Mouse (Mus musculus) neural tube, embryonic 12.5 days (tissue): ENCODE data around the gene Cdc14a. TPM values are rescaled to one million over a fixed set of nuclear protein-coding genes. Genes with fewer than 3 reads are reported as not detected.

Source experiments
- ATAC-seq: fragments of 200-750 bp; cut with Nextera tagmentation; 2 replicates; pipeline ENCODE4 v1.8.0; 2017; ENCODE audit warnings: low read depth, mild to moderate bottlenecking, moderate TSS enrichment, moderate library complexity; ENCODE audit not compliant: low FRiP score
- H3K27ac ChIP-seq: fragments of 300-500 bp; sonication (generic); 2 replicates; pipeline ENCODE4 v1.5.1; 2016
- H3K27me3 ChIP-seq: fragments of 300-500 bp; sonication (generic); replicated peaks from 2 replicates; pipeline ENCODE4 v1.6.1; 2016; ENCODE audit warnings: mild to moderate bottlenecking
- H3K36me3 ChIP-seq: fragments of 300-500 bp; sonication (generic); 2 replicates; pipeline ENCODE4 v1.6.1; 2016; ENCODE audit warnings: mild to moderate bottlenecking
- H3K4me1 ChIP-seq: fragments of 300-500 bp; sonication (generic); 2 replicates; pipeline ENCODE4 v1.6.1; 2016
- H3K4me2 ChIP-seq: fragments of 300-500 bp; sonication (generic); replicated peaks from 2 replicates; pipeline ENCODE4 v1.6.1; 2016; ENCODE audit warnings: mild to moderate bottlenecking
- H3K4me3 ChIP-seq: fragments of 300-500 bp; sonication (generic); 2 replicates; pipeline ENCODE4 v1.5.1; 2016
- H3K9ac ChIP-seq: fragments of 300-500 bp; sonication (generic); 2 replicates; pipeline ENCODE4 v1.6.1; 2016; ENCODE audit warnings: mild to moderate bottlenecking
- H3K9me3 ChIP-seq: fragments of 300-500 bp; sonication (generic); 2 replicates; pipeline ENCODE4 v1.6.1; 2016; ENCODE audit warnings: mild to moderate bottlenecking
- WGBS: fragments of 180-500 bp; shearing (Covaris S2); methylation state at CpG from one replicate; pipeline ENCODE4 v1.1.7; 2016; 5-methylcytosine and 5-hydroxymethylcytosine counted together
- polyA plus RNA-seq: library from polyadenylated mRNA; unstranded; fragments of >200 nt; fragmentation: Nextera tagmentation; extraction: Ambion mirVana; gene quantifications from 2 replicates; pipeline ENCODE4 v1.2.1, GENCODE M21; 2016

The Cdc14a gene
- polyA plus RNA-seq, 1 experiment from 2014 or later, result 17.1 TPM

GRCm38 (mm10) chr3:116409486-116409885, 14.3 kb downstream of the Cdc14a start:
- Histone ChIP-seq H3K4me3 (no peak overlapping the region), H3K9me3 (no peaks in the 10 kb centered on the region), H3K4me1 (peaks cover 24% of the 10 kb centered on the region), H3K4me2 (no peak overlapping the region), H3K36me3 (peaks cover 18% of the 10 kb centered on the region; the same call in 1 of the 2 replicates), H3K9ac (no peak overlapping the region), H3K27ac (no peak overlapping the region), H3K27me3 (no peaks in the 10 kb centered on the region)
- WGBS, result 70% methylated on average over 8 of the region's 8 CpGs
- ATAC-seq, result 0 out of 2 replicates have a peak, but pooled peaks have one; percentile 28

- no peak overlapping the region for H3K27ac ChIP-seq
- no peaks in the 10 kb centered on the region for H3K9me3 ChIP-seq
- no peak overlapping the region for H3K4me3 ChIP-seq
- H3K27me3 ChIP-seq, result no peaks in the 10 kb centered on the region
- H3K4me2 ChIP-seq, result no peak overlapping the region
- no peak for ATAC-seq
- 0 out of 2 replicates have a peak, but pooled peaks cover 13% of the 10 kb centered on the region for H3K36me3 ChIP-seq
- WGBS, result 90% methylated on average over 10 of the region's 10 CpGs
- no peak overlapping the region for H3K9ac ChIP-seq
- peaks cover 24% of the 10 kb centered on the region for H3K4me1 ChIP-seq
Observed at GRCm38 (mm10) chr3:116408856-116409255, 15.0 kb downstream of the Cdc14a start.

DNA sequence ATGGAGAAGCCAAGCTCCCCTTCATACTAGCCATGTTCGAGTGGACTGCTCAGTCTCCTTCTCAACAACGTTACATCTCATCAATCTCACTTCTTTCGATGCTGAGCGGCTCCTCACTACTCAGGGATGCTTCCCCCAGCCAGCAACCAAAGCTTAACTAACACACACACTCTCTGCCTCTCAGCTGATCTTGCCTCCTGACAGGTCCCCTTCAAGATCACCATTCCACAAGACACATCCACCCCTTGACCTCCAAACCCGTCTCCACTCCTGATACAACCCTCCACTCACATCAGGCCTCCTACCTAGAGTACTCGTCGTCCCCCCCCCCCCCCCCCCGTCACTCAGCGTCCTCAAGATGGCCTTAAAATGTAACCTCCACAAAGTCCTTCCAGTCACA, 18.3 kb downstream of the Cdc14a start:
- peaks cover 23% of the 10 kb centered on the region for H3K4me1 ChIP-seq
- WGBS, result 83% methylated on average over 9 of the region's 9 CpGs
- ATAC-seq, result no peak
- H3K9me3 ChIP-seq, result no peaks in the 10 kb centered on the region
- H3K9ac ChIP-seq, result no peak overlapping the region
- H3K4me2 ChIP-seq, result no peak overlapping the region
- H3K36me3 ChIP-seq, result 0 out of 2 replicates have a peak, but pooled peaks cover 7% of the 10 kb centered on the region
- H3K27ac ChIP-seq, result no peak overlapping the region
- no peak overlapping the region for H3K4me3 ChIP-seq
- H3K27me3 ChIP-seq, result no peaks in the 10 kb centered on the region

- H3K27ac ChIP-seq, result no peak overlapping the region
- 0 out of 2 replicates have a peak overlapping the region, but pooled peaks have one; percentile 2 for H3K4me2 ChIP-seq
- no peaks in the 10 kb centered on the region for H3K36me3 ChIP-seq
- no peaks in the 10 kb centered on the region for H3K27me3 ChIP-seq
- WGBS, result 75% methylated on average over 11 of the region's 11 CpGs
- no peaks in the 10 kb centered on the region for H3K9me3 ChIP-seq
- peaks cover 45% of the 10 kb centered on the region for H3K4me1 ChIP-seq
- H3K4me3 ChIP-seq, result no peak overlapping the region
- no peak for ATAC-seq
- H3K9ac ChIP-seq, result no peak overlapping the region
Observed at GRCm38 (mm10) chr3:116401436-116401835, 22.4 kb downstream of the Cdc14a start.

DNA sequence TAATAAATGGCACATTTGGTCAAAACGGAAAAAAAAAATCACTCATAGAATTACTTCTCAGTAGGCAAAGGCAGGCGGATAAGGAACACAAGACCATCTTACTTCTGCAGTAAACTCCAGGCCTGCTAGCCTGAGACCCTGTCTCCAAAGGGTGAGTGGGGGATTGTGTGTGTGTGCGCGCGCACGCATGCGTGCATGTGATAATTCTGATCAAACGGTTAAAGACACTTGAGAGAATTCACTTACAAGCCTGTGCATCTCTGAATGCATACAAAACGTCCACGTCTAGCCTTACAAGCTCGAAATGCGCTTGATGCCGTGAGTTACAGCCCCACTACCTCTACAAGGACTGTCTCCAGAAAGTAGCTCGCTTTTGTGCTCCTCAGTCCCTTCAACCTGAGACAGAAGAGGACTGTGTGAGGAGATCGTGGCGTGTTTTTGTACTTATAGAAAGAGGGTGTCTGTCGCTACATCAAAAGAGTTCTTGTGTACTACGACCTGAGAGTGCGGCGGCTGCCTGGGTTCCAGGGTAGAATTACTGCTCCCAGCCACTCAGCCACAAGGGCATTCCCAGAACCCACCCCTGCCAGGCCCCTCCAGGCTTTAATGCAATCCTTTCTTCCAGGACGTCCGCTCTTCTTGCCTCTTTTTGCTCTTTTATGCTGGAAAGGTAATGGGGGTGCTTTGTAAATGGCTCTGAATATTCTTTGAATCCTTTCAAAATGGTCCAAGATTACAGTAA, 24.3 kb downstream of the Cdc14a start:
- Histone ChIP-seq H3K4me2 (peak overlapping the region; percentile 39), H3K4me3 (no peak overlapping the region), H3K27me3 (no peaks in the 10 kb centered on the region), H3K9ac (no peak overlapping the region), H3K36me3 (no peaks in the 10 kb centered on the region), H3K4me1 (peaks cover 46% of the 10 kb centered on the region), H3K27ac (peak overlapping the region; percentile 27; the same call in 1 of the 2 replicates), H3K9me3 (no peaks in the 10 kb centered on the region)
- WGBS, result 38% methylated on average over 22 of the region's 22 CpGs
- peak; percentile 72 for ATAC-seq

DNA sequence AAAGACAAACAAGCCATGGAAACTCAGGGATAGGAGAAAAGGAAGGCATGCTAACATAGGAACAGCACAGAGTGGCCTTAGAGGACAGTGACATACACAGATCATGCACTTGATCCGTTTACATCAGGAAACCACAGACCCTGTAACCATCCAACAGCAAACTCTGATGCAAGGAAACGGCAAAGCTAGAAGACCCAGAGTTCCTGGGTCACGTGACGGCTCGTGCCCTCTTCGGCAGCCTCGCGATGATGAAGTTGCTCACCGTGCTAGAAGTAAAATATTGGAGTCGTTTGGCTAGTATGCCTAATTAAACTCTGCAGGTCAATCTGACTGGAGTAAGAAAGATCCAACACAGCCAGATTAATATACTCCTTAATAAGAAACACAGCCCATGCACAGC, 25.3 kb downstream of the Cdc14a start:
- no peaks in the 10 kb centered on the region for H3K36me3 ChIP-seq
- no peak overlapping the region for H3K4me3 ChIP-seq
- H3K9ac ChIP-seq, result no peak overlapping the region
- peak; percentile 51 for ATAC-seq
- no peaks in the 10 kb centered on the region for H3K27me3 ChIP-seq
- peak overlapping the region; percentile 22; the same call in 1 of the 2 replicates for H3K4me2 ChIP-seq
- peak overlapping the region; percentile 43; the same call in 1 of the 2 replicates for H3K27ac ChIP-seq
- peaks cover 46% of the 10 kb centered on the region for H3K4me1 ChIP-seq
- no peaks in the 10 kb centered on the region for H3K9me3 ChIP-seq
- 59% methylated on average over 10 of the region's 10 CpGs for WGBS

DNA sequence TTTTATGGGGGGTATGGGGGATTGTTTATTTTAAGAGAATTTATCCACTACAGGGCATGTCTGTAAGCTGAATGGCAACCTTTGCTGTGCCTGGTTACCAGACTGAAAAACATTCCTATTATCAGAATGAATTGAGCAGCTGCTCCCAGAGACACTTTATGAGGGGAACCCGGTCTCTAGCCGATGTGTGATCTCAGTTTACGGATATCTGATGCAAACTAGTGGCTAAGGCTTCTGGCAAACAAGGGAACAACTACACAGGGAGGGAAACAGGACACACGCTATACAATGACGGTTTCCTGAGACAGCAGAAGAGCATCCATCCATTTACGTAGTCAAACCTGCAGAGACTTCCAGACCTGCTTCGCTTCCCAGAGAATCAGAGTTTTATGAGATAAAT, 25.9 kb downstream of the Cdc14a start:
- no peaks in the 10 kb centered on the region for H3K9me3 ChIP-seq
- WGBS, result 25% methylated on average over 7 of the region's 7 CpGs
- H3K9ac ChIP-seq, result no peak overlapping the region
- peak overlapping the region; percentile 43; the same call in 1 of the 2 replicates for H3K27ac ChIP-seq
- peaks cover 46% of the 10 kb centered on the region for H3K4me1 ChIP-seq
- no peaks in the 10 kb centered on the region for H3K27me3 ChIP-seq
- no peaks in the 10 kb centered on the region; the same call in 1 of the 2 replicates for H3K36me3 ChIP-seq
- ATAC-seq, result peak; percentile 73
- H3K4me3 ChIP-seq, result no peak overlapping the region
- H3K4me2 ChIP-seq, result 0 out of 2 replicates have a peak overlapping the region, but pooled peaks have one; percentile 22

DNA sequence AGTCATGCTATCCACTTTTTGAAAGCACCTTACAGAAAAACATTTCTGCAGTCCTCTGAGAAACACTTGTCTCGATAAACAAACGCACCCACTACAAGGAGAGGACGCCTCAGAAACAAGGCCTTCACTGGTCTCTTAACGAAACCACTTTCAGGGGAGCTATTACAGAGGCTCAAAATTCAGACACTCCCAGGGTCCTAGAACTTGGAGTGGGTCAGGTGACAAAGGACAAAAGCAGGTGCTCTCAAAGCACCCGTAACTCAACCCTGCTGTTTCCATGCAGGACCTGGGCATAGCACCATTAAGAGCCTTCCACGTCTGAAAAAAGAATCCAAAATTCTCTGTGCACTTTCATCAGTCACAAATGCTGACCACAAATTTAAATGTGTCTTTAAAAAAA, 26.5 kb downstream of the Cdc14a start:
- no peaks in the 10 kb centered on the region for H3K9me3 ChIP-seq
- no peaks in the 10 kb centered on the region for H3K27me3 ChIP-seq
- ATAC-seq, result no peak
- peaks cover 46% of the 10 kb centered on the region for H3K4me1 ChIP-seq
- H3K36me3 ChIP-seq, result peaks cover 6% of the 10 kb centered on the region; the same call in 1 of the 2 replicates
- H3K9ac ChIP-seq, result no peak overlapping the region
- no peak overlapping the region for H3K4me2 ChIP-seq
- no peak overlapping the region for H3K4me3 ChIP-seq
- no peak overlapping the region for H3K27ac ChIP-seq
- WGBS, result 89% methylated on average over 6 of the region's 6 CpGs

DNA sequence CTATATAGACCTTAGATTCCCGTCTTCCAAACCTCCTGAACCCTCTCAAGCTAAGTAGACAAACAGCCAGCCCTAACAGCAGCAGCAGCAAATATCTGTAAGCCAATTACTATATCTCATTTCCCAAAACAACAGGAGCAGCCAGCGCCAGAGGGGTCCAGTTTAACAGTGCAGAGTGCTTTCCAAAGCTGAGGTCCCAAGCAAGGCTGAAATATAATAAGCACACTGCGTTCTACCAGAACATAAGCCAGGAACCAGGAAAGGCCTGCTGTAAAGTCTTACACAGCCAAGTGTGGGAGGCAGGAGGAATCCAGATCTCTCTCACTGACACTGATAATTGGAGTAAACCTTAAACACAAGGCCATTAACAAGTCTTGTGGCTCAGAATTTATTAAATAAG, 27.3 kb downstream of the Cdc14a start:
- no peak overlapping the region for H3K27ac ChIP-seq
- 84% methylated on average over 3 of the region's 3 CpGs for WGBS

GRCm38 (mm10) chr3:116394885-116395390, 28.9 kb downstream of the Cdc14a start:
- WGBS, result 76% methylated on average over 5 of the region's 5 CpGs
- no peak for ATAC-seq
- Histone ChIP-seq H3K36me3 (peaks cover 6% of the 10 kb centered on the region; the same call in 1 of the 2 replicates), H3K4me1 (peaks cover 47% of the 10 kb centered on the region), H3K4me2 (no peak overlapping the region), H3K27me3 (no peaks in the 10 kb centered on the region), H3K27ac (no peak overlapping the region), H3K4me3 (no peak overlapping the region), H3K9me3 (no peaks in the 10 kb centered on the region), H3K9ac (no peak overlapping the region)

More for the DNA sequence above, 27.3 kb downstream of the Cdc14a start:
- no peaks in the 10 kb centered on the region for H3K9me3 ChIP-seq
- no peak overlapping the region for H3K9ac ChIP-seq
- no peaks in the 10 kb centered on the region for H3K27me3 ChIP-seq
- H3K4me1 ChIP-seq, result peaks cover 45% of the 10 kb centered on the region
- H3K4me3 ChIP-seq, result no peak overlapping the region
- ATAC-seq, result no peak
- H3K36me3 ChIP-seq, result peaks cover 6% of the 10 kb centered on the region; the same call in 1 of the 2 replicates
- H3K4me2 ChIP-seq, result no peak overlapping the region

GRCm38 (mm10) chr3:116391399-116391798, 32.4 kb downstream of the Cdc14a start:
- Histone ChIP-seq H3K9me3 (no peaks in the 10 kb centered on the region), H3K4me3 (no peak overlapping the region), H3K27ac (no peak overlapping the region), H3K4me2 (no peak overlapping the region), H3K27me3 (no peaks in the 10 kb centered on the region), H3K36me3 (peaks cover 11% of the 10 kb centered on the region), H3K4me1 (peaks cover 15% of the 10 kb centered on the region), H3K9ac (no peak overlapping the region)
- peak; percentile 58 for ATAC-seq
- WGBS, result 18% methylated on average over 10 of the region's 10 CpGs

DNA sequence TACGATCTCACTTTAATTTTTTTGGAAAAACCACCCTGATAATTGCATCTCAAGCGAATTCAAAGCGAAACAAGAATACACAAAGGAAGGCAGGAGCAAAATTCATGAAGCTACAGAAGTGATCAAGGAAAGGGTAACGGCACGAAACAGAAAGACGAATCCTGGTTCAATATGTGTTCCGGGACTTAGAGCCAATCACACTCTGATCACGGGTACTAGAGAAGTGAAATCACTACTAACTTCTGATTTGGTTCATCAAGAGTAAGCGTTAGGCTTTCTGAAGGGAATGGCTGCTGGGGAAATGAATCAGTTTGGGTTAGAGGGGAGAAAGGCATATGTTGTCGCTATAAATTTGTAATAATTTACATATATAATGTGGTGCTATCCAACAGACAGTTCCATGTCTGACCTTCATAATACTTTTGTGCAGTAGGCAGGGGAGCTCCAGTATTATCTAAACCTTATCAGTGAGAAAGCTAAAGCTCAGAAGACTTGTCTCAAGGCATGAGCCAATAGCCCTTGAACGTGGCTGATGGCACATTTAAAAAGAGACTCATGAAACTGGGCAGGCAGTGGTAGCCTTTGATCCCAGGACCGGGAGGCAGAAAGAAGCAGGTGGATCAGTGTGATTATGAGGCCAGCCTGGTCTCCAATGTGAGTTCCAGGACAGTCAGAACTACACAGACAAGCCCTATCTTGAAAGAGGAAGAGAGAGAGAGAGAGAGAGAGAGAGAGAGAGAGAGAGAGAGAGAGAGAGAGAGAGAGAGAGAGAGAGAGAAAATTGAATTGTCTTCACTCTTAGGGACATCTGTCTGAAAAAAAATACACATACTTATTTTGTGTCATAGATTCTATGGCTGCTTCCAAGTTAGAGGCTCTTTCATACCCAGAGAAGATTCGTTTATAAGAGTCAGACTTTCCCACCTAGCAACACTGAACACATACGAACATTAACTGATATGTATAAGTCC, 34.0 kb downstream of the Cdc14a start:
- no peak overlapping the region for H3K27ac ChIP-seq
- H3K4me2 ChIP-seq, result no peak overlapping the region
- peaks cover 11% of the 10 kb centered on the region for H3K36me3 ChIP-seq
- 86% methylated on average over 14 of the region's 14 CpGs for WGBS
- peaks cover 15% of the 10 kb centered on the region for H3K4me1 ChIP-seq
- H3K27me3 ChIP-seq, result no peaks in the 10 kb centered on the region
- H3K4me3 ChIP-seq, result no peak overlapping the region
- no peaks in the 10 kb centered on the region for H3K9me3 ChIP-seq
- no peak overlapping the region for H3K9ac ChIP-seq
- no peak for ATAC-seq
